Mouse (Mus musculus): Measurements from ENCODE around the gene Nsmce3.

- TF ChIP-seq POLR2A (IDR thresholded peaks at IDR 0.05; ENCODE audit: low read depth, low read length) = no peak
- TF ChIP-seq CTCF (IDR thresholded peaks at IDR 0.05; ENCODE audit: extremely low read depth, insufficient read length, insufficient replicate concordance, low read depth, low read length) = no peak
Measured at GRCm38 (mm10) chr7:64895685-64896101, 22.9 kb upstream of the Nsmce3 start.

All from small intestine, adult 2 months (tissue).